Mouse (Mus musculus) heart, embryonic 16.5 days (tissue): ENCODE data around the gene Defb25. TPM values are rescaled to one million over a fixed set of nuclear protein-coding genes. Genes with fewer than 3 reads are reported as not detected.

Experiments used
- ATAC-seq: fragments of 200-750 bp; cut with Nextera tagmentation; replicated peaks from 2 replicates; pipeline ENCODE4 v1.8.0; 2017; ENCODE audit warnings: moderate number of reproducible peaks; ENCODE audit not compliant: insufficient read depth, low FRiP score; ENCODE audit errors: extremely low read depth
- H3K27ac ChIP-seq: fragments of 300-500 bp; sonication (generic); 2 replicates; pipeline ENCODE4 v1.5.1; 2014; ENCODE audit warnings: mild to moderate bottlenecking, low read length, control low read depth, moderate library complexity
- H3K27me3 ChIP-seq: fragments of 300-500 bp; sonication (generic); 2 replicates; pipeline ENCODE4 v1.6.1; 2014; ENCODE audit warnings: low read length, mixed read lengths; ENCODE audit not compliant: control insufficient read depth, insufficient read depth
- H3K36me3 ChIP-seq: fragments of 300-500 bp; sonication (generic); 2 replicates; pipeline ENCODE4 v1.6.1; 2014; ENCODE audit not compliant: control insufficient read depth, insufficient read depth
- H3K4me1 ChIP-seq: fragments of 300-500 bp; sonication (generic); 2 replicates; pipeline ENCODE4 v1.6.1; 2014; ENCODE audit warnings: low read length, mixed read lengths; ENCODE audit not compliant: control insufficient read depth, insufficient read depth
- H3K4me2 ChIP-seq: fragments of 300-500 bp; sonication (generic); 2 replicates; pipeline ENCODE4 v1.6.1; 2014; ENCODE audit warnings: low read depth, mild to moderate bottlenecking, control low read depth, low read length
- H3K4me3 ChIP-seq: fragments of 300-500 bp; sonication (generic); 2 replicates; pipeline ENCODE4 v1.5.1; 2014; ENCODE audit warnings: mild to moderate bottlenecking, control low read depth, low read length
- H3K9ac ChIP-seq: fragments of 300-500 bp; sonication (generic); 2 replicates; pipeline ENCODE4 v1.6.1; 2014; ENCODE audit warnings: low read length, control low read depth
- H3K9me3 ChIP-seq: fragments of 300-500 bp; sonication (generic); replicated peaks from 2 replicates; pipeline ENCODE4 v1.6.1; 2016; ENCODE audit warnings: low read length; ENCODE audit not compliant: control insufficient read depth
- WGBS: fragments of 180-500 bp; shearing (Covaris S2); extraction: QIAGEN DNeasy Blood & Tissue Kit; methylation state at CpG from one replicate; pipeline ENCODE4 v1.1.7; 2014; 5-methylcytosine and 5-hydroxymethylcytosine counted together
- polyA plus RNA-seq: library from polyadenylated mRNA; unstranded; fragments of >200 nt; fragmentation: Nextera tagmentation; extraction: Ambion mirVana; gene quantifications from 2 replicates; pipeline ENCODE4 v1.2.1, GENCODE M21; 2015

Defb25 gene
- polyA plus RNA-seq, 1 experiment from 2014 or later, result 0.88 TPM

GRCm38 (mm10) chr2:152620367-152621134, 2.3 kb downstream of the Defb25 start:
- ATAC-seq, result no peak
- H3K27ac ChIP-seq, result no peak overlapping the region
- peaks cover under 1% of the 10 kb centered on the region; the same call in 1 of the 2 replicates for H3K27me3 ChIP-seq
- 61% methylated on average over 9 of the region's 9 CpGs for WGBS
- H3K4me1 ChIP-seq, result no peaks in the 10 kb centered on the region
- no peaks in the 10 kb centered on the region for H3K36me3 ChIP-seq
- no peaks in the 10 kb centered on the region for H3K9me3 ChIP-seq
- H3K4me3 ChIP-seq, result no peak overlapping the region
- no peak overlapping the region for H3K9ac ChIP-seq
- H3K4me2 ChIP-seq, result no peak overlapping the region

DNA sequence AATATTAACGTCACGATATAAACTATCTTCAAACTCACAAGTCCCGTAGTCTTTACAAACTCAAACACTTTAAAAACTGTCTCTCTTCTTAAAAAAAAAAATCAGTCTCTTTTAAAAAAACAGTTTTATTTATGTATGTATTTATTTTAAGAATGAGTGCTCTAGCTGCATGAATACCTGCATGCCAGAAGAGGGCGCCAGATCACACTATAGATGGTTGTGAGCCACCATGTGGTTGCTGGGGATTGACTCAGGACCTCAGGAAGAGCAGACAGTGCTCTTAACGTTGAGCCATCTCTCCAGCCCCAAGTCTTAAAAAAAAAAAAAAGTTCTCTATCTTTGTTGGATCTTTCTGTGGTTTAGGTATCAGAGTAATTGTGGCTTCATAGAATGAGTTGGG, 5.5 kb downstream of the Defb25 start:
- H3K4me3 ChIP-seq, result no peak overlapping the region
- H3K27ac ChIP-seq, result no peak overlapping the region
- H3K4me2 ChIP-seq, result no peak overlapping the region
- no peaks in the 10 kb centered on the region for H3K27me3 ChIP-seq
- no peak overlapping the region for H3K9ac ChIP-seq
- H3K36me3 ChIP-seq, result no peaks in the 10 kb centered on the region
- no peaks in the 10 kb centered on the region for H3K9me3 ChIP-seq
- H3K4me1 ChIP-seq, result no peaks in the 10 kb centered on the region
- WGBS, result 56% methylated on average over 5 of the region's 5 CpGs
- ATAC-seq, result no peak

DNA sequence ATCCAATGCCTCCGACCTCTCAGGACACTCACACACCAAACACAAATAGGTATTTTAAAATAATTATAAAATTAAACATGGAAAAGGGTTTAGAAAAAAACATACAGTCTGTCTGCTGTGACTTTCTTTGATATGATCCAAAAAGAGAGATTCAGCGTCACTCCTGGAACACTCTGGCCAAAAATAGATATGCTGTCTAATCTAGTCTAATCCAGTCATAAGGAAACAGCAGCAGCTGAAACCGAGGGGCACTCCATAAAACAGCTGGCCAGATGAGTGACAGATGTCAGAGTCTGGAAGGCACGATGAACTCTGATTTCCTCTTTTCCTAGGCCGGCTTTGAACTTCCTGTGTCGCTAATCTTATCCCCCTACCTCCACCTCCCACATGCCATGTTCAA, 6.4 kb downstream of the Defb25 start:
- H3K9ac ChIP-seq, result no peak overlapping the region
- WGBS, result 44% methylated on average over 6 of the region's 6 CpGs
- no peaks in the 10 kb centered on the region for H3K4me1 ChIP-seq
- no peaks in the 10 kb centered on the region for H3K36me3 ChIP-seq
- no peak overlapping the region for H3K4me3 ChIP-seq
- H3K27ac ChIP-seq, result no peak overlapping the region
- H3K9me3 ChIP-seq, result no peaks in the 10 kb centered on the region
- H3K4me2 ChIP-seq, result no peak overlapping the region
- ATAC-seq, result no peak
- H3K27me3 ChIP-seq, result no peaks in the 10 kb centered on the region

DNA sequence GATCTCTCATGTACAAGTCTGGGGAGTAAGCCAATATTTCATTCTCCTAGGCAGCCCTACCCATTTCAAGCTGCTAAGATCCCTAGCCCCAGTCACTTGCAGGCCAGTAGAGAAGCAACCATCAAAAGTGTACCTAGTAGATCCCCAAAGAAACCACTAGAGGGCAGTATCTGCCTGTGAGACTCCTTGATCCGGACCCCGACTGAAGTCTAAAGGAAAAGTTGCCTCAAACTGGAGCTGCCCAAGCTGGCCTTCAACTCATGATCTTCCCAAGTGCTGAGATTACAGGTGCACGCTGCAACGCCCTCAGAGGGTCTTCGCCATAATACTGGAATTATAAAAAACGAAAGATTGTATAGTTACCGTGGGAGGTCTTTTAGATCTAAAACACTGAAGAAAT, 7.3 kb downstream of the Defb25 start:
- Histone ChIP-seq H3K9ac (no peak overlapping the region), H3K27me3 (no peaks in the 10 kb centered on the region), H3K4me2 (no peak overlapping the region), H3K27ac (no peak overlapping the region), H3K4me3 (no peak overlapping the region), H3K9me3 (no peaks in the 10 kb centered on the region), H3K4me1 (no peaks in the 10 kb centered on the region), H3K36me3 (no peaks in the 10 kb centered on the region)
- 13% methylated on average over 7 of the region's 7 CpGs for WGBS
- peak; percentile 63; the same call in 1 of the 2 replicates for ATAC-seq

DNA sequence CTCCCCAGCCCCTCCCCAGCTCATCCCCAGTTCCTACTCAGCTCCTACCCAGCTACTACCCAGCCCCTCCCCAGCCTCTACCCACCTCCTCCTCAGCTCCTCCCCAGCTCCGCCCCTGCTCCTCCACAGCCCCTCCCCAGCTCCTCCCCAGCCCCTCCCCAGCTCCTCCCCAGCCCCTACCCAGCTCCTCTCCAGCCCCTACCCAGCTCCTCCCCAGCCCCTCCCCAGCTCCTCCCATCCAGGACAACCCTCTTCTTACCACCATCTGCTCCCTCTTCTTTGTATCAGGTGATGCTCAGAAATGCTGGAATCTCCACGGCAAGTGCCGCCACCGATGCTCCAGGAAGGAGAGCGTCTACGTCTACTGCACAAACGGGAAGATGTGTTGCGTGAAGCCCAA, 10.7 kb downstream of the Defb25 start:
- Histone ChIP-seq H3K36me3 (no peaks in the 10 kb centered on the region), H3K9ac (no peak overlapping the region), H3K9me3 (no peaks in the 10 kb centered on the region), H3K4me1 (no peaks in the 10 kb centered on the region), H3K4me3 (no peak overlapping the region), H3K27ac (no peak overlapping the region), H3K4me2 (no peak overlapping the region), H3K27me3 (no peaks in the 10 kb centered on the region)
- no peak for ATAC-seq
- WGBS, result 31% methylated on average over 8 of the region's 8 CpGs

GRCm38 (mm10) chr2:152608719-152609118, 14.1 kb downstream of the Defb25 start:
- WGBS, result 89% methylated on average over 1 of the region's 1 CpGs
- H3K36me3 ChIP-seq, result no peaks in the 10 kb centered on the region

DNA sequence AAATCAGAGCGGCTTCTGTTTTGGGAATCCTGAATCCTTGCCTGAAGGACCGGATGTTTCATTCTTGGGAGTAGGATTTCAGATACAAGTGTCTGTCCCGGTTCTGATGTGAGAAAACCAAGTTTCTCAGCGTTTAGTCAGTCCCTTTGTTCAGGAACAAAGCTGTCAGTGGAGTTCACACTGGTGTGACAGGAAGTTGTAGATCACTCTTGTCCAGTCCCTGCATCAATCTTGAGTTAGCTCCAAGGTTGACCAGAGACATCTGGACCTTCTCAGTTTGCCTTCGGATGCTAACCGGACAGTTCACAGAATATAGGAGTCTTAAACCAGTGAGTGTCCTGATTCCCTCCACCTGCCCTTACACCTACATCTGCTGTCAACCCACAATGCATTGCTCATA, 15.1 kb downstream of the Defb25 start:
- H3K9ac ChIP-seq, result no peak overlapping the region
- no peak overlapping the region for H3K4me2 ChIP-seq
- no peak overlapping the region for H3K27ac ChIP-seq
- no peaks in the 10 kb centered on the region for H3K27me3 ChIP-seq
- H3K4me3 ChIP-seq, result no peak overlapping the region
- H3K36me3 ChIP-seq, result no peaks in the 10 kb centered on the region
- 48% methylated on average over 6 of the region's 6 CpGs for WGBS
- H3K9me3 ChIP-seq, result no peaks in the 10 kb centered on the region
- ATAC-seq, result no peak
- no peaks in the 10 kb centered on the region for H3K4me1 ChIP-seq

More at GRCm38 (mm10) chr2:152608719-152609118, 14.1 kb downstream of the Defb25 start:
- Histone ChIP-seq H3K4me3 (no peak overlapping the region), H3K9ac (no peak overlapping the region), H3K27ac (no peak overlapping the region), H3K4me2 (no peak overlapping the region), H3K27me3 (no peaks in the 10 kb centered on the region), H3K9me3 (no peaks in the 10 kb centered on the region), H3K4me1 (no peaks in the 10 kb centered on the region)
- no peak for ATAC-seq

DNA sequence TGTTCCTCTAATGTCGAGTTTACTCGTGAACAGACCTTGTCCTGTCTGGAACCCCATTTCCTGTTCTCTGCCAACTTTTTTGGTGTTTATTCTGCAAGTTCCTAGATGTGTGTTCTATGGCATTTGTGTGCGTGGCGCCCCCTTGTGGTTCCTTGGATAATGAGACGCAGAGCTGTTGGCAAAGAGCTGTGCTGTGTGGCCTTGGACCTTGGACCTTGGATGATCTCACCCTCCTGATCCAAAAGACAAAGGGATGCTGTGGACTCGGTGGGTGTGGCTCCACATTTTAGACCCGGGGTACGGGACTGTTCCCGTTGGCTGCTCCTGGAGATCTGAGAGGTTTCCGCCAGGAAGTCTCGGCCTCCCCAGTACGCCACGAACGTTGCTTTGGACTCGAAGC, 18.8 kb downstream of the Defb25 start, which contains the start of gene Defb36:
TSS of gene Defb36 (plus strand) at position 271 of the 400 bp plus-strand sequence.
- WGBS, result 79% methylated on average over 15 of the region's 15 CpGs
- no peak within 1 kb of the TSS for H3K9ac ChIP-seq

DNA sequence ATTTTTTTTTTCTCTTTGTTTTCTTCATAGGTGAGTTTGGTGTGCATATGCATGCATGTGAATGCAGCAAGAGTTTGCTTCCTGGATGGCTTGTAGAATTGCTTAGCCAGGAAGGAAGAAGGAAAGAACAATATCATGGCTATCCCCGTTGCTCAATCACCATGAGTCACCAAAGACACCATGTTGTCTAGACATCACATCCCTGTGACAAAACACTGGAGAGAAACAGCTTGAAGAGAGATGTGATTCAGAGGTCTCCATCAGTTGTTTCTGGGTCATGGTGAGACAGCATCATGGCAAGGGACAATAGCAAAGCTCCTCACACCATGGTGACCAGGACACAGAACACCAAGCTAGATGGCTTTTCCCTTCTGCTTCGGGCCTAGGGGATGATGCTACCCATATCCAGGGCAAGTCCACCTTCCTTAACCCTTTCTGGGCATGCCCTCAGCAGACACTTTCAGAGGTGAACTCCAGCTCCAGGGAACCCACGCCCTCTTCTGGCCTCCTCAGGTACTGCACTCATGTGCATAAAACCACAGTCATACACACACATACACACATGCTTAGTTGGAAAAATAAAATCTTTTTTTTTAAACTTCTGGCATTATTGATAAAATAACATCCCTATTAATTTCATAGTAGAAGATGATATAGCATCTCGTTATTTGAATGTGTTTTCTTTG, 21.4 kb downstream of the Defb25 start:
- Histone ChIP-seq H3K9me3 (no peaks in the 10 kb centered on the region), H3K27me3 (no peaks in the 10 kb centered on the region), H3K36me3 (no peaks in the 10 kb centered on the region), H3K4me2 (no peak overlapping the region), H3K27ac (no peak overlapping the region), H3K9ac (no peak overlapping the region), H3K4me3 (no peak overlapping the region), H3K4me1 (no peaks in the 10 kb centered on the region)
- ATAC-seq, result no peak
- 64% methylated on average over 4 of the region's 4 CpGs for WGBS

More for the DNA sequence above, 18.8 kb downstream of the Defb25 start, which contains the start of gene Defb36:
- Histone ChIP-seq H3K27me3 (no peaks in the 10 kb centered on the region), H3K4me3 (no peak within 1 kb of the TSS), H3K4me1 (no peaks in the 10 kb centered on the region), H3K9me3 (no peaks in the 10 kb centered on the region), H3K4me2 (no peak within 1 kb of the TSS), H3K36me3 (no peaks in the 10 kb centered on the region), H3K27ac (no peak within 1 kb of the TSS)
- ATAC-seq, result no peak
